Mouse (Mus musculus) MEL (cell line): ENCODE measurements around the gene Rpl13a.

Experiments
- CTCF ChIP-seq, 3 experiments: IDR thresholded peaks in 2 of 3; conservative IDR thresholded peaks in 1 of 3; 2 replicates each; pipeline ENCODE4 v1.5.1; 2011 to 2012; ENCODE audit warnings: low read length in 3 of 3, low read depth in 2 of 3, mild to moderate bottlenecking in 2 of 3, improper control_type of control experiment in 1 of 3, inconsistent platforms in 1 of 3, mixed read lengths in 1 of 3, moderate library complexity in 1 of 3; ENCODE audit not compliant: control insufficient read depth in 1 of 3, insufficient read depth in 1 of 3, poor library complexity in 1 of 3, severe bottlenecking in 1 of 3
- E2F4 ChIP-seq: IDR thresholded peaks from 2 replicates; pipeline ENCODE4 v1.6.1; 2011; ENCODE audit warnings: low read depth, low read length, improper control_type of control experiment, borderline replicate concordance
- GATA1 ChIP-seq: IDR thresholded peaks from 2 replicates; pipeline ENCODE4 v1.6.1; 2011; ENCODE audit warnings: low read depth, low read length, improper control_type of control experiment
- POLR2A ChIP-seq, 2 experiments: IDR thresholded peaks; 2 replicates each; pipeline ENCODE4 v1.6.1; 2011 to 2012; ENCODE audit warnings: low read length in 2 of 2, mild to moderate bottlenecking in 2 of 2, control low read depth in 1 of 2, improper control_type of control experiment in 1 of 2, low read depth in 1 of 2, moderate library complexity in 1 of 2; ENCODE audit not compliant: control insufficient read depth in 1 of 2, insufficient read depth in 1 of 2, poor library complexity in 1 of 2

GRCm38 (mm10) chr7:45154993-45155514 is 26.5 kb upstream of the Rpl13a start:
- no peak for TF ChIP-seq POLR2A (IDR thresholded peaks at IDR 0.05; ENCODE audit: control insufficient read depth in 1 of 2, insufficient read depth in 1 of 2, low read depth in 1 of 2, low read length in 2 of 2, poor library complexity in 1 of 2)
- TF ChIP-seq CTCF (IDR thresholded peaks at IDR 0.05 in 2 of 3, conservative IDR thresholded peaks at IDR 0.05 in 1 of 3; ENCODE audit: control insufficient read depth in 1 of 3, insufficient read depth in 1 of 3, low read depth in 2 of 3, low read length in 3 of 3, poor library complexity in 1 of 3, severe bottlenecking in 1 of 3) = peak; percentile 66 to 77 (median 68)
- TF ChIP-seq E2F4 = no peak
- no peak for TF ChIP-seq GATA1
